Mouse (Mus musculus) mature B cell (primary cell): ENCODE measurements around the gene Grcc10.

ENCODE experiments used
- in situ Hi-C: fragments of 300-500 bp; cut with MboI; formaldehyde crosslinking; loops from 2 replicates; pipeline ENCODE4 v1.14.3; 2019

The Grcc10 gene

DNA sequence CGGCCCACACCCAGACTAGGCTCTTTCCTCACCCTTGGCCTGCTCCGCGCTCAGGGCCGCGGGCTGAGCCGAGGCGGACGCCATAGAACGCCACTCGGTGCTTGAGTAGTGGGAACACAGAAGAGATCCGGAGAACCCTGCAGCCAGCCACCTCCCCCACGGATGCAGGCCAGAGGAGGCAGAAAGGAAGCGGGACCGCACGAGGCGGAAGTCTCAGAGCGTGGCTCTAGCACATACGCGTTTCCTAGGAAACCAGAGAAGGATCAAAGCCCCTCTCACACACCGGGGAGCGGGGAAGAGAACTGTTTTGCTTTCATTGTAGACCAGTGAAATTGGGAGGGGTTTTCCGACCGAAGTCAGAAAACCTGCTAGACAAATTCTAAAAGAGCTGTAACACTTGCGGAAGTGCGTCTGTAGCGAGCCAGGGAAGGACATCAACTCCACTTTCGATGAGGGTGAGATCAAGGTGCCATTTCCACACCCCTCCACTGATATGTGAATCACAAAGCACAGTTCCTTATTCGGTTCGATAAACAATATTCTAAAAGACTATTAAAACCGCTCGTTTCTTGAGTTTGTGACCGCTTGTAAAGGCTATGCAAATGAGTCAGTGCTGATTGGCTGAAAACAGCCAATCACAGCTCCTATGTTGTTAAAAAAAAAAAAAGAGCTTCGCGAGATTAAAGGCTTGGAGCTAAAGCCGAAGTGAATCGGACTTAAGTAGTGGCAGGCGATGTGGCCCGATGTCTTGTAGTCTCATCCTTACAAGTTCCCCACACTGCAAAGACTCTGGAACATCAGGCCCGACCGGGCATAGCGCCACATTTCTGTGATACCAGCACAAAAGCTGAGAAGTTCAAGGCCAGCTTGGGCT, at the start of gene Grcc10:
Gene Grcc10, minus strand, starts transcription at position 487 of the 874 bp plus-strand sequence.
- in situ Hi-C loops, result no loop called here

DNA sequence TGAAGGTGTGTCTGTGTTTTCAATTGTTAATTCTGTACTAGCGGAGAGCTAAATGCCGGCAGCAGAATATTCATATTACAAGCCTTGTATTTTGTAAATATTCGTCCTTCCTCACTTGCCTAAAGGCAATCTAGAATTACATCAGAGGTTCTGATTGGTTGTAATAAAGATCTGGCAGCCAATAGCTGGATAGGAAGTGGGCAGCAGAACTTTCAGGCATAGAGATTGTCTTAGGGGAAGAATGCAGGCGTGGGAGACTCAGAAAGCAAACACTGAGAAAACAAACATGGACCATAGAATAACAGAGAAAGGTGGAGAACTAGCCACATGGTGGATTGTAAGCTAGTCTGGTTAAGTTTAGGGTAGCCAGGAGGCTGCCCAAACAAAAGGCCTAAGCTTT, 48.9 kb upstream of the Grcc10 start:
- in situ Hi-C loops, result no loop called here

DNA sequence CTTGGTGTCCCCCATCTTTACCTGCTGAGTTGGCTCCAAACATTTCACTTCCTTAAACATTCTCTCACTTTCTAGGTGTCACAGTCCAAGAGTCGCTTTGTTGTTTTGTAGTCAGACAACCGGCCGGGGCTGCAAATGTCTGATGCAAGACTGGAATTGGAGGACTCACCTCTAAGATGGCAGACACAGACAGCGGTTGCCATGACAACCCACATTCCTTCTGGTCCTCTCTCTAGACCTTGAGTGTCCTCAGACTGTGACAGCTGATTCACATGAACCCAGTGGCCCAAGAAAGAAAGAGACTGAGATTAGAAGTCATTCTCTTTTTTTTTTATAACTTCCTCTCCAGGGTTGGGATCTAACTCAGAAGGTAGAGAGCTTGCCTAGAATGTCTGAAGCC, 48.3 kb upstream of the Grcc10 start:
- in situ Hi-C loops, result no loop called here

- in situ Hi-C loops, result no loop called here
Observed at GRCm38 (mm10) chr6:124787722-124788121, 46.5 kb upstream of the Grcc10 start.

GRCm38 (mm10) chr6:124786756-124787420, 45.7 kb upstream of the Grcc10 start:
- in situ Hi-C loops, result no loop called here

GRCm38 (mm10) chr6:124782436-124782835, 41.3 kb upstream of the Grcc10 start:
- in situ Hi-C loops, result no loop called here

DNA sequence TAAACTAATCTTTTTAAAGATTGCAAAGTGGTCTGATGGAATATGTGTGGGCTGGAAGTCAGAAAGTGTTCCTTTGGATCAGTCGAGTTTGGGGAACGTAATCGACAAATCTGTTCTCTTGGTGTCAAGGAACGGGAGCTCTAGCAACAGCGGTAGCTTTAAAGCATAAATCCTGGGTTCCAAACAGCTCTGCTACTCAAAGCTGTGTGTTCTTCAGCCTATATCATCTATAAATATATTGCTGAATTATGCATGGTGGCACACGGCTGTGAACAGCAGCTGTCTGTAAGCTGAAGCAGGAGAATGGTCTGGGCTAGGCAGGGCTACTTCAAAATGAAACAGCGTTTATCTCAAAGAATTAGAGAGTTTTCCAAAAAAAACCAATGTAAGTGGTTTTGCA, 39.7 kb upstream of the Grcc10 start:
- in situ Hi-C loops, result no loop called here

DNA sequence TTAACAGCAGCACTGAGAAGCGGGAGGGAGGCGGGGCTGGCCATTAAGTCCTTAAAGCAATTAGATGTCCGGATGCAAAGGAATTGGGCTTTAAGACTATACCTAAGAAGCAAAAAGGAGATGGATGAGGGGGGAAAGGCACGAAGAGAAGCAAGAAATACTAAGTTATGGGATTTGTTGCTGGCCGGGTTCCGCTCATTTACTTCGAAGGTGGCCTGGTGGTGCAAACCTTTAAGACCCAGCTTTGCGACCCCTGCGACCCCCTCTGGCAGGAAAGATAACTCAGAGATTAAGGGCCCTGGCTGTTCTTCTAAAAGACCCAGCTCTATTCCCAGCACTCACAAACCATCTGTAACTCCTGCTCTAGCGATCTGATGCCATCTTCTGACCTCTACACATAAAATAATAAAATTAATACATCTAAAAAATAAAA, 38.8 kb upstream of the Grcc10 start:
- in situ Hi-C loops, result no loop called here

DNA sequence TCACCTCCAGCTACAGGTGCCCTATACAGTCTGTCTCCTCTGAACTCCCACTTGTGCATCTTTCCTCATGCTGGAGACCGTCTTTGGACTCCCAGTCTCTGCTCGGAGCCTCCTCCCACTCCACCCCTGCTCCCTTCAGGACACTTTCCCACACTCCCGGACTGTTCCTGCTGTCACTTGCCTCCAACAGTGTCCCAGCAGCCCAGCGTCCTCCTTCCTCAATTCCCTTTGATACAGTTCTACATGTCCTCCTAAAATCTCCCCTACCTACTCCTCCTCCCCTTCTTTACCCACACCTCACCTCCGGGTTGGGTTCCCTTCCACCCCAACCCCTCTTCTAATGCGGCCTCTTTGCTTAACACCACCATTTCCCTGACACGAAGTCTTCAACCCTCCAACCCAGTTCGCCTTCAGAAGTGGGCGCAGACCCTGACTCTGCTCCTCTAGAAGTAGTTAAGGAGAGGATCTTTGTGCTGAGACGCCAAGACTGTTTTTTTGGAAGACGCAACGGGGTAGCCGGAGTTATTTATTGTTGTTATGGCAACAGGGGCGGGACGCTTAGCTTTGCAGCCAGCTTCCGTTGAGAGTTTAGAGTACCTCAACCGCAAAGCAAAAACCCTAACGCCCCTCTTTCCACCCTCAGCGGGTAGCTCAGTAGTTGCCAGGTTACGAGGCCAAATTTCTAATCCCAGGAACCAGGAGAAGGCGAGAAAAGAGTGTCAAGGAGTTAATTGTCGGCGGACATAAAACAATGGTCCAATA, 38.2 kb upstream of the Grcc10 start, which contains the start of gene Lrrc23:
Gene Lrrc23, minus strand, starts transcription at position 506 of the 762 bp plus-strand sequence.
- in situ Hi-C loops, result no loop called here

DNA sequence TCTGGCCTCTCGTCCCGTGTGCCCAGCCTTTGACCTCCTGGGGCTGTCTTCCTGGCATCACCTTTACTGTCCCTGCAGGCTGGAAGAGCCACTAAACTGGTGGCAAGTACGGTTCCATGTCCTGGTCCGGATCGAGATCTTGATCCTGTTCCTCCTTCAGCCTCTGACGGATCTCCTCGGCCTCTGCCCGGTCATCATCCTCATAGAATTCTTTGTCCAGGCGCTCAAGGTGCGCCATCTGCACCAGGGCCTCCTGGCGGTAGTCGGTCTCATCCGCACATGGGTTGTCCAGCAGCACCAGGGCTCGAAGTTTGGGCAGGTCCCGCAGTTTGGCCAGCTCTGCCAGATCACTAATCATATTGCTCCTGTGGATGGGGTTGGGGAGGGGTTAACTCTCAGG, 29.3 kb upstream of the Grcc10 start:
- in situ Hi-C loops, result no loop called here

- in situ Hi-C loops, result no loop called here
Observed at GRCm38 (mm10) chr6:124770013-124770412, 28.8 kb upstream of the Grcc10 start.

DNA sequence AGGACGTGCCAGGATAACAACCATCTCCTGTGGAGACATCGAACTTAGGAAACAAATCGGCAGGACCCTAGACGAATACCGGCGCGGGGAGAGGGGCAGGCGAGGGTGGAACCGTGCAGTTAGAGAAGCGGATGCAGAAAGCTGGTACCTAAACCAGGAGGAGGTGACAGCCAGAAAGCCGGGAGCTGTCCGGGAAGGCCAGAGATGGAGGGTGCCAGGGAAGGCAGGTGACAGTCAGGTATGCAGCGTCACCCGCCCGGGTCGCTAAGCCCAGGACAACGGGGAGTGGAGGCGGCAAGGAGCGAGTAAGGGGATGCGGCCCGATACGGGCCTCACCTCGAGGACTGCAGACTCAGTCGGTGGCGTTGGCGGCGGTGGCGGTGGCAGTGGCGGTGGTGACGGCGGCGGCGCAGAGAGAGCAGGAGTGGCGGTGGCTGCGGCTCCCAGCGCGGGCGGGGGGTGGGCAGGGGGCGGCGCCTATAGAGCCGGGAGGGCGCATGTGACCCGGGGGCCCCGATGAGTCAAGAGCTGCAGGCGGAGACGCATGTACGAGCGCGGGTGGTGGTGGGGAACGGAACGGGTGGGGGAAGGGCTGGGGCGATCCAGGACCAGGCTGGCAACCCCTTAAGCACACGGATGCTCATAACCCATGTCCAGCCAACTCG, 28.1 kb upstream of the Grcc10 start, which contains the start of gene Eno2:
Gene Eno2, minus strand, starts transcription at position 573 of the 665 bp plus-strand sequence.
- in situ Hi-C loops, result no loop called here

GRCm38 (mm10) chr6:124768704-124769044, 27.5 kb upstream of the Grcc10 start:
- in situ Hi-C loops, result no loop called here

DNA sequence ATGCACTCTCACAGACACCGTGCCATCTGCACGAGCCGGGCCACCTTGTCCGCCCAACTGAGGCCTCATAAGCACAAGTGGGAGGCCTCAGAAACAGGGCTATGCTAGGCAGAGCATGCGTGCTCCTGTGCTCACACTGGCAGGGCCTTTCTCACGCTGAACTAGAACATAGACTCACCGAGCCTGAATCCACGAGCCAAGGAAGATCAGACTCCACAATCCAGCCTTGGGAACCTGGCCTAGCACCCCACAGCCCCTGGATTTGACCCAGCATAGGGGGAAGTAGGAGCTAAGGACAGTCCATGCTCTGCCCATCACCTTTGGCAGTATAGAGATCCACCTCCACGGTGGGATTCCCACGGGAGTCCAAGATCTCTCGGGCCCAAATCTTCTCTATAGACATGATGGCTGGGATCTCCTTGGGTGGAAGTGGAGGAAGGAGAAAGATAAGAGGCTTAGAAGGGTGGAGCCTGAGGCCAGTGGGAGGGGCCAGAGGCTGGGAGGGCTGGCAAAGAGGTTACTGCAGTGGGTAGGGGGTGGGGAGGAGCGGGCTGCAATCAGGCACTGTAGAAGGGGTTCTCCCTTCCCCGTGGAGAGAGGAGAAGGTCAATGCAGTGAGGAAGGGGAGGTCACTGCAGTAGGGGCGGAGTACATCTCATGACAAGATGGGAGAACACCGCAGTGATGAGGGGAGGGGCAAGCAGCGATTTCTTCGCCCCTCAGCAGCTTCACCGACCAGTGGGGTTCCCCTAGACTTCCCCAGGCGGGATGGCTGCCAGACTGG, 26.9 kb upstream of the Grcc10 start:
- in situ Hi-C loops, result no loop called here

DNA sequence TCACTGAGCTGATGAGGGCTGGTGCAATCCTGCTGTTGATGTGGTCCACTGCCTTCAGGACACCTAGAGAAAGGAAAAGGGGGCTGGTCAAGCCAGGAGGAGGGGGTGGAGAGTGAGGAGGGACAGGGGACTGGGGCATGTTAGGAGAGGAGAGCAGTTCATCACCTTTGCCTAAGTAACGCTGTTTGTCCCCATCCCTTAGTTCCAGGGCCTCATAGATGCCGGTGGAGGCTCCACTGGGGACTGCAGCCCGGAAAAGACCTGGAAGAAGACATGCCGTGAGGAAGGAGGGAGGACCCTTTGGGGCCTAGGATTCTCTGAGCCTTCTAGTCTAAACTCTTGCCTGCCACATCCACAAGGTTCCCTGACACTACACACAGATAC, 26.4 kb upstream of the Grcc10 start:
- in situ Hi-C loops, result no loop called here

DNA sequence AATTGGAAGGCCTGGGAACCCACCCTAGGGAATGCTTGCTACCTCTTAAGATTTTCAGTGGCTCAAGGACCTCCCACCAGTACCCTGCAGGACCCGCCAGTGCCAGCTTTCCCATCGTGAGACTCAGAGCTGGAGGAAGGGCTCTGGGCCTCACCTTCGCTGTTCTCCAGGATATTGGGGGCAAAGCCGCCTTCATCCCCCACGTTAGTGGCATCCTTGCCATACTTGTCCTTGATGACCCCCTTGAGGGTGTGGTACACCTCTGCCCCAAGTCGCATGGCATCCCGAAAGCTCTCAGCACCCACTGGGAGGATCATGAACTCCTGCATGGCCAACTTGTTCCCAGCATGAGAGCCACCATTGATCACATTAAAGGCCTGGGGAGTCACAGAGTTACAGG, 24.8 kb upstream of the Grcc10 start:
- in situ Hi-C loops, result no loop called here

- in situ Hi-C loops, result no loop called here
Observed at GRCm38 (mm10) chr6:124759259-124759658, 18.1 kb upstream of the Grcc10 start.

- in situ Hi-C loops, result no loop called here
Observed at GRCm38 (mm10) chr6:124758849-124759232, 17.7 kb upstream of the Grcc10 start.

DNA sequence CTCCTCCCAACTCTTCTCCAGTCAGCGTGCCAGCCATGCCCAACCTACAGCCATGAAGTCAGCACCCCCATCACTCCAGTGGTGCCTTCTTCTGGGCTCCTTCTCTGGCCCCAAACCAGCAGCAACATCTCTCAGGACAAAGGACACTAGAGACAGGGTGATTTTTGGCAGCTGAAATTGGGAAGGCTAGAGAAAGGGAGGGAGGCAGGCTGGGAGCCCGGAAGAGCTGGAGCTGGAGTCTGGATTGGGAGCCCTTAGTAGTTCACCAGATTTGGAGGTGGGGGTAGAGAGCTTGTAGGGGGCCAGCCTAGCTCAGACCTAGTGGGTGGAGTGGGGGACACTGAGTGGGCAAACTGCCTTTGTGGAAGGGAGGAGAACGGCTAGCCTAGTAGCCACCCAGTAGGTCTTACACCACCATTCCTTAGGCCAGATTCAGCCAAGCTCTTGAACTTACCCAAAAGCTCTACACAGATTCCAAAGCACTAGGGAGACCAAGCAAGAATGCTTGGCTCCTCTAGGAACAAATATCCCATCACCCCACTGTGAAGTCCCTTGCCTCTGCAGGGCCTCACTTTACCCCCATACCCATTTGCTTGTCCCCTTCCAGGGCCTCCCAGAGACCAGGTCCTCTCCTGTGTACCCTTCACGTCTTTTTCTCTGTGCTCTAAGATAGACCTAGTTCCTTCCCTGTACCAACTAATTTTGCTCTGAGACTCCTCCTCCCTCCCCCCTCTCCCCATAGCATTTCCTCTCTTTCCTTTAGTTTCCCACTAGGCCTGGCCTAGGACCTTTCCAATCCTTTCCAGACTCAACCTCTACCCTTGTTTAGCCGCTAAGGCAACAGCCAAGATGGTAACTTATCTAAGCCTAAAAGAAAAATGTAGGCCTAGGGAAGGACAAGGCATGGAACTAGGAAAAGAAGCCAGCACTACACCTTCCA, 17.0 kb upstream of the Grcc10 start:
- in situ Hi-C loops, result no loop called here

GRCm38 (mm10) chr6:124757351-124757880, 16.2 kb upstream of the Grcc10 start:
- in situ Hi-C loops, result no loop called here
